Mouse (Mus musculus): ENCODE measurements around the gene Pnpla7.

DNA sequence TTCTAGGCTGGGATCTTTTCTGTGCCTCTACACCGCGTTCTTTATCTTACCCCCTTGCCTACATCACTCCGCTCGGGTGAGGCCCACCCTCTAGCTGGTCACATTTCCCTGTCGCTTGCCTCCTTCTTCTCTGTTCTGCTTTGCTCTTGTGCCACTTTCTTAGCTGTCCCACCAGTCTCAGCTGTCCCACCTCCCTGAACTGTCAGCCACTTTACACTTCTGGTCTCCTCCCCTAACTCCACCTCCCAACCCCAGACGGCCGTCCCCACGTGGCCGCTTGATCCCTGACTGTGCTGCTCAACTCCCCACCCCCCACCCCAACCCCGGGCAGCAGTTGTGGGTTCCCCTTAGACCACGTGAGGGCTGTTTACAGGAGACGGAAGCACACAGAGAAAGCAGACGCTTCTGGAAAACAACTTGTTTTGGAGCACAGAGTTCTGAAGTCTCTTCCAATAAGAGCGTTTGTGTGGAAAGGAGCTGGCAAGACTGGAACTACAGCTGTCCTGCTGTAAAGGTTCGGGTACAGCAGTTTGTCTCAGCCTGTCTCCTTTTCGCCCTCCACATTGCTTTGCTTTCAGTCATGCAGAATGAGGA, at the start of gene Pnpla7:
- TF ChIP-seq POLR2A (IDR thresholded peaks at IDR 0.05; ENCODE audit: insufficient read length, low read depth): peak; percentile 36
- no peak for TF ChIP-seq POLR2AphosphoS2 (IDR thresholded peaks at IDR 0.05; ENCODE audit: insufficient read length, low read depth)
- no peak for TF ChIP-seq TCF3 (IDR thresholded peaks at IDR 0.05; ENCODE audit: insufficient read length, low read depth)
- TF ChIP-seq CEBPB (IDR thresholded peaks at IDR 0.05; ENCODE audit: insufficient read depth, poor library complexity, severe bottlenecking): no peak
- no peak for TF ChIP-seq E2F4 (IDR thresholded peaks at IDR 0.05; ENCODE audit: insufficient read depth)
- peak; percentile 63 for TF ChIP-seq MAX (IDR thresholded peaks at IDR 0.05; ENCODE audit: low read depth)
- TF ChIP-seq TCF12 (IDR thresholded peaks at IDR 0.05; ENCODE audit: insufficient read depth, poor library complexity, severe bottlenecking): no peak
- no peak for TF ChIP-seq SRF (IDR thresholded peaks at IDR 0.05; ENCODE audit: control insufficient read depth, insufficient read length, low read depth)
- TF ChIP-seq MYOG (IDR thresholded peaks at IDR 0.05; ENCODE audit: control insufficient read depth in 1 of 3, insufficient read depth in 1 of 3, insufficient read length in 2 of 3, low read depth in 2 of 3): peak in 1 of 3 experiments; percentile 20

Measured in myocyte (in vitro differentiated cells).